Mouse (Mus musculus) G1E (cell line): ENCODE data around the gene Dusp14. TPM values are rescaled to one million over a fixed set of nuclear protein-coding genes. Genes with fewer than 3 reads are reported as not detected.

Experiments
- ATAC-seq: 2 replicates; pipeline ENCODE4 v1.8.0; 2016; ENCODE audit warnings: mild to moderate bottlenecking; ENCODE audit not compliant: insufficient number of reproducible peaks, poor library complexity, low FRiP score, severe bottlenecking; ENCODE audit errors: extremely low read depth
- DNase-seq: peaks from one replicate; pipeline ENCODE4 v3.0.0; 2012; ENCODE audit warnings: low spot score
- H3K27me3 ChIP-seq: 2 replicates; pipeline ENCODE4 v1.6.1; 2012; ENCODE audit warnings: mild to moderate bottlenecking, low read length, inconsistent platforms; ENCODE audit not compliant: insufficient read depth
- H3K36me3 ChIP-seq: replicated peaks from 2 replicates; pipeline ENCODE3; 2012; ENCODE audit warnings: mild to moderate bottlenecking, inconsistent platforms
- H3K4me1 ChIP-seq: 2 replicates; pipeline ENCODE4 v1.6.1; 2012; ENCODE audit warnings: low read depth, low read length, inconsistent platforms, mixed read lengths; ENCODE audit not compliant: insufficient read depth
- H3K4me3 ChIP-seq: 2 replicates; pipeline ENCODE4 v1.5.1; 2012; ENCODE audit warnings: low read depth, mild to moderate bottlenecking, inconsistent platforms, low read length, moderate library complexity, mixed read lengths
- H3K9me3 ChIP-seq: replicated peaks from 2 replicates; pipeline ENCODE4 v1.6.1; 2012; ENCODE audit warnings: inconsistent platforms
- CTCF ChIP-seq: IDR thresholded peaks from 2 replicates; pipeline ENCODE4 v1.5.1; 2012; ENCODE audit warnings: low read depth, low read length, inconsistent platforms, mixed read lengths
- GATA1 ChIP-seq: IDR thresholded peaks from 2 replicates; pipeline ENCODE4 v1.6.1; 2012; ENCODE audit warnings: borderline replicate concordance, low read length, inconsistent platforms, mixed read lengths
- GATA2 ChIP-seq: IDR thresholded peaks from 2 replicates; pipeline ENCODE4 v1.6.1; 2012; ENCODE audit warnings: low read depth, low read length, inconsistent platforms, borderline replicate concordance
- POLR2AphosphoS5 ChIP-seq: IDR thresholded peaks from 2 replicates; pipeline ENCODE4 v1.6.1; 2012; ENCODE audit warnings: low read depth, low read length, inconsistent platforms; ENCODE audit not compliant: insufficient replicate concordance
- TAL1 ChIP-seq: conservative IDR thresholded peaks from 2 replicates; pipeline ENCODE4 v1.6.1; 2012; ENCODE audit warnings: low read depth, low read length, inconsistent platforms, mixed read lengths
- polyA plus RNA-seq: library from polyadenylated mRNA; stranded (reverse); fragments of >175 nt; gene quantifications from 2 replicates; pipeline ENCODE4 v1.2.3, GENCODE M21; 2012
- total RNA-seq, 2 experiments: library from RNA; stranded (forward) in 1 of 2; stranded (reverse) in 1 of 2; fragments of 200-1000 nt in 1 of 2; fragments of >200 nt in 1 of 2; fragmentation: Nextera tagmentation in 1 of 2; gene quantifications; 2 replicates each; pipeline ENCODE4 v1.2.3; 2014 to 2017

Gene Dusp14
- total and polyA plus RNA-seq, 3 experiments: not detected

DNA sequence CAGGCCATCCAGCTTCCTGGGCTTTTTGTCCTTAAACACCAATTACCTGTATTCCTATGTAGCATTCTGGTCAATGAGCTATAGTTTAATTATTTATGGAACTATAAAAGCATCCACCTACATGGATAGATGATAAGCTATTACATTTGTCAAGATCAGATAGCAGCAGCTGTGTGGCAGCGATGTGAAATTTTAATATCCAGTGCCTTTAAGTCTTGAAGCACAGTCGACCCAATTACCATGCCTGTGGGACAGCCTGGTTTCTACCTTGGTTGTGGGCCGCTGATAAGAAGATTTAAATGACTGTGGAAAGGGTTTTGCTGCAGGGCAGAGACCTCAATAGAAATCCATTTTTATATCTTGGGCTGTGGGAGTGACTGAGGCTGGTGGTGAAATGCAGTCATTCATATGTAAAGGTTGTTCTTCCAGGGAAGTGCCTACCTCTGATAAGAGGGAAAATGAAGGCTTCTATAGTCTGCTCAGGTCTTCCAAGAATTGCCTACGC, 69.6 kb downstream of the Dusp14 start:
- Histone ChIP-seq H3K9me3 (no peaks in the 10 kb centered on the region), H3K27me3 (no peaks in the 10 kb centered on the region), H3K4me3 (no peak overlapping the region), H3K4me1 (peaks cover 12% of the 10 kb centered on the region; the same call in 1 of the 2 replicates), H3K36me3 (peaks cover 88% of the 10 kb centered on the region)
- ATAC-seq (no peak; the same call in 1 of the 2 replicates), DNase-seq (no peak)
- TF ChIP-seq TAL1: 0 out of 2 replicates have a peak, but pooled peaks have one; percentile 9
- no peak for TF ChIP-seq POLR2AphosphoS5
- TF ChIP-seq CTCF: no peak

DNA sequence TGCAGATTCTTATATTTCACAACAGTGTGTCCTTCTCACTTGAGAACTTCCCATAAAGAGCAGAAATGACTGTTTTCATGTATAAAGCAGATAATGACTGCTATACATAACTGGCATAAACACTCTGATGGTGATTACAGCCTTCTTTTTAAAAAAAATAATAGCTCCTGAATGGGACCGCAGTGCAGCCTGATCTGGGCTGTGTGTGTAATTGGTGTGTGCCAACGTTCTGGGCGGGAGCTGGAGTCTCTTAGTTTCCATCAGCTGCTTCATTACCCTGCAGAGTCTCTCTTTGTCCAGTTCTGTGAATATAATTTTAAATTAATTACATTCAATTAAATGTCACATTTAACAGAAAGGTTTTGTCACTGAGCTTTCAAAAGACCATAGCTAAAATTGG, 70.1 kb downstream of the Dusp14 start:
- H3K9me3 ChIP-seq: no peaks in the 10 kb centered on the region
- ATAC-seq (no peak), DNase-seq (no peak)
- peaks cover 12% of the 10 kb centered on the region; the same call in 1 of the 2 replicates for H3K4me1 ChIP-seq
- H3K36me3 ChIP-seq: peaks cover 88% of the 10 kb centered on the region
- no peaks in the 10 kb centered on the region for H3K27me3 ChIP-seq
- no peak overlapping the region for H3K4me3 ChIP-seq
- TF ChIP-seq POLR2AphosphoS5: no peak
- TF ChIP-seq CTCF: no peak
- no peak for TF ChIP-seq TAL1
- no peak for TF ChIP-seq GATA1
- no peak for TF ChIP-seq GATA2

Other genes with a start within 250 kb of the Dusp14 start
- not detected in 2 replicates for gene Hnf1b, start 219.2 kb downstream of the Dusp14 start, total RNA-seq (2014; fragmentation: Nextera tagmentation)
- 0.22 TPM in 1 of 2 replicates, not detected in the other for gene Hnf1b, start 219.2 kb downstream of the Dusp14 start, total RNA-seq (2017)
- gene Hnf1b, start 219.2 kb downstream of the Dusp14 start, polyA plus RNA-seq: not detected in 2 replicates
- gene Ddx52, start 127.2 kb downstream of the Dusp14 start, total RNA-seq (2014; fragmentation: Nextera tagmentation): 54.2 and 62.1 TPM in 2 replicates
- 82.8 and 89.8 TPM in 2 replicates for gene Ddx52, start 127.2 kb downstream of the Dusp14 start, total RNA-seq (2017)
- 3.2 TPM in 2 replicates for gene Ddx52, start 127.2 kb downstream of the Dusp14 start, polyA plus RNA-seq
- 41.7 and 41.9 TPM in 2 replicates for gene Synrg, start 104.8 kb downstream of the Dusp14 start, total RNA-seq (2014; fragmentation: Nextera tagmentation)
- gene Synrg, start 104.8 kb downstream of the Dusp14 start, total RNA-seq (2017): 14.5 and 17.4 TPM in 2 replicates
- gene Synrg, start 104.8 kb downstream of the Dusp14 start, polyA plus RNA-seq: 4.2 and 10.7 TPM in 2 replicates
- 18.3 and 18.7 TPM in 2 replicates for gene Tada2a, start 60.3 kb upstream of the Dusp14 start, total RNA-seq (2014; fragmentation: Nextera tagmentation)
- gene Tada2a, start 60.3 kb upstream of the Dusp14 start, total RNA-seq (2017): 18.5 and 19.9 TPM in 2 replicates
- 1.9 and 2.0 TPM in 2 replicates for gene Tada2a, start 60.3 kb upstream of the Dusp14 start, polyA plus RNA-seq
- gene Acaca, start 60.4 kb upstream of the Dusp14 start, total RNA-seq (2014; fragmentation: Nextera tagmentation): 37.1 and 37.2 TPM in 2 replicates
- gene Acaca, start 60.4 kb upstream of the Dusp14 start, total RNA-seq (2017): 38.0 and 45.3 TPM in 2 replicates
- 15.4 and 19.3 TPM in 2 replicates for gene Acaca, start 60.4 kb upstream of the Dusp14 start, polyA plus RNA-seq
- not detected in 2 replicates for gene Gm11437, start 98.2 kb upstream of the Dusp14 start, total RNA-seq (2014; fragmentation: Nextera tagmentation)
- gene Gm11437, start 98.2 kb upstream of the Dusp14 start, total RNA-seq (2017): not detected in 2 replicates
- not detected in 2 replicates for gene Gm11437, start 98.2 kb upstream of the Dusp14 start, polyA plus RNA-seq